Mouse (Mus musculus) neural tube, postnatal 0 days (tissue): ENCODE results near the gene Rpl29. TPM values are rescaled to one million over a fixed set of nuclear protein-coding genes. Genes with fewer than 3 reads are reported as not detected.

Experiments
- polyA plus RNA-seq: library from polyadenylated mRNA; unstranded; fragments of >200 nt; fragmentation: Nextera tagmentation; extraction: Ambion mirVana; gene quantifications from 2 replicates; pipeline ENCODE4 v1.2.1, GENCODE M21; 2015

Rpl29 gene
- 704 and 771 TPM in 2 replicates for polyA plus RNA-seq

GRCm38 (mm10) chr9:106429221-106430014 lies at the start of gene Rpl29:
Gene Rpl29, plus strand, starts transcription at chr9:106429454.

DNA sequence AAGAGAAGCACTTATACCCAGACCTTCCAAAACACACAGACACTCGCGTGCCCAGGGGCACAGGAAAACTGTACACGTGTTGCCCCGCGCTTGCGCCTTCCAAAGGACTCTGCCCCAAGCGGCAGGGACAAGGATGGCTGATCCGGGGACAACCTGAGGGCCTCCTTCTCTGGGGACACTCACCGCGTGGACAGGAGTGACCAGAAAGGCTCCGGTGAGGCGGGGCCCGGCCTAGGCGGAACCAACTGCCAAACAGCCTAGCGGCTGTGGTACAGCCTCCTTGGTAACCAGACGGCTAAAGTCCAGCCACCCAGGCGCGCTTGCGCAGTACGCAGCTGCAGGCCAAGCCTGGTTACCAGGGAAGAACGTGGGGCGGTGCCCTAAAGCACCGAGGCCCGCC lies 18.1 kb downstream of the Rpl29 start, which contains the start of the genes Abhd14b and Abhd14a:
Gene Abhd14b (plus strand): TSS at position 112 of the 400 bp plus-strand sequence.
Gene Abhd14a (minus strand): TSS at position 331 of the 400 bp plus-strand sequence.

DNA sequence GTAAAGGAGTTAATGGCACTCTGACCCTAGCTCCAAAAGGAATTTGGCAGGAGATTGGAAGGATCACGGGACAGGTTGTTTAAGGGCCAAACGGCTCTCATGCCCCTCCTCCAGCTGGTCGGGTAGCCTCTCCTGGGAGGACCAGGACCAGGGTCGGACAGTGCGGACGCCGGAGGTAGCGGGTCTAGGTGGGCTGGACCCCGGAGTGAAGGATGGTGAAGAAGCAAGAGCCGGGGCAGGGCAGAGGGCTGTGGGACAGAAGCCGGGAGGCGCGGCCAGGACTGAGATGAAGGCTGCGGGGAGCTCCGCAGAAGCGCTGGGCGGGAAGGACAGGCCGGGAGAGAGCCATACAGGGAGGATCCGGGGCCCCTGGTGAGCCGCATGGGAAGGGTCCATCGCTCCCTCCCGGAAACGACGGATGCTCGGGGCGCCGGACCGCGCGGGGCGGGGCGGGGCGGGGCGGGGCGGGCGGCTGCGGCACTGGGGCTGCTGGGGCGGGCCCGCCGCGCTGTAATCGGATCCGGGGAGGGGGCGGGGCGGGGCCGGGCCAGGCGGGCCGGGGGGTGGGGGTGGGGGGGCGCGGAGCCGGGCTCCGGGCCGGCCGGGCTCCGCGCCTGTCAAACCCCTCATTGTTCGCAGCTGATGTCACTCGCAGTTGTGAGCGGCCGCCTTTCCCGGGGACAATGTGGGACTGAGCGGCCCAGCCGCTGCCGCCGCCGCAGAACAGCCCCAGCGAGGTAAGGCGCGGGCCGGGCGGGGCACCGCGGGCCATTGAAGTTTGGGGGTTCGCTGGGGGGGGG lies 24.2 kb downstream of the Rpl29 start, which contains the start of gene Pcbp4:
Gene Pcbp4 (plus strand): TSS at position 21 of the 800 bp plus-strand sequence.

GRCm38 (mm10) chr9:106465571-106466200 lies 36.4 kb downstream of the Rpl29 start, which contains the start of gene Gpr62:
Gene Gpr62, minus strand, starts transcription at chr9:106465938.

DNA sequence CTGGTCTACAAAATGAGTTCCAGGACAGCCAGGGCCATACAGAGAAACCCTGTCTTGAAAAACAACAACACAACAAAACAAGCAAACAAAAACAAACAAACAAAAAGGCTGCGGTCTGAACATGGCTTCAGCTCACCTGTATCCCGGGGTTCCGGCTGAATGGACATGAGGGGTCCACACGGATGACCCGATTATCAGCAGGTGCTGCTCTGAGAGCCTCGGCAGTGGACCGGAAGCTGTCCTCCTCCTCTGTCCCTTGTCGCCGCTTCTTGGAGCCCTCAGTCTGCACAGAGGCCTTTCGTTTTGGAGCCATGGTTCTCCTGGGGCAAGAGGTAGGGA lies 46.4 kb downstream of the Rpl29 start, which contains the start of gene Rrp9:
Gene Rrp9 (plus strand): TSS at position 301 of the 339 bp plus-strand sequence.

DNA sequence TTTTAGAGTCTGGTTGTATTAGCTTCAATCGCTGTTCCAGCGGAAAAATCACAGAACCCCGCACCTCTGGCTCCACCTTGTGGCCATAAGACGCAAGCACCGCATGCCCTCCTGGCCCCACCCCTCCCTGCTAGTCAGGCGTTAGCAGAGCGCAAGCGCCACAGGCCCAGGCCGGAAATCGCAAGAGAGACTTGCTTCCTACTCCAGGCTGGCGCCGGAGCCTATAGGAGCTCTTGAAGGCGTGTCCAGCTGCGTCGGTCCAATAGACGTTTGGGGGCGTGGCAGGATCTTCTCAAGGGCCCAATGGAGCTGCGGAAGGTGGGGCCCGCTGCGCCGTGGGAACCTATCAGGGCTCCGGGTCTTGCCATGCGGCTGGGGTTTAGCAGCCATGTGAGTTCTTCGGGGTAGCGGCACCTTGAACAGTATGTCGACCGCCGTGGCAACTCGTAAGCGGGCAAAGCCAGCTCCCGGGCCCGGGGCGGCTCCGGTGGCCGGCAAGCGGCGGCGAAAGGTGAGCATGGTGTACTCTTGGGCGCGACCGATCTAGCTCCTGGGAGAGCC lies 47.8 kb downstream of the Rpl29 start, which contains the start of gene Parp3:
Gene Parp3 (minus strand): TSS at position 26 of the 561 bp plus-strand sequence.

Other genes with a start within 250 kb of the Rpl29 start
- 17.8 and 21.1 TPM in 2 replicates for gene Ppm1m, start 229.7 kb upstream of the Rpl29 start, polyA plus RNA-seq
- gene Twf2, start 226.3 kb upstream of the Rpl29 start, polyA plus RNA-seq, result 47.6 and 49.8 TPM in 2 replicates
- 0.06 and 0.15 TPM in 2 replicates for gene Tlr9, start 206.9 kb upstream of the Rpl29 start, polyA plus RNA-seq
- 100 and 102 TPM in 2 replicates for gene Alas1, start 180.8 kb upstream of the Rpl29 start, polyA plus RNA-seq
- gene Poc1a, start 148.4 kb upstream of the Rpl29 start, polyA plus RNA-seq, result 7.9 and 8.6 TPM in 2 replicates
- gene Dusp7, start 60.8 kb upstream of the Rpl29 start, polyA plus RNA-seq, result 17.9 and 18.0 TPM in 2 replicates
- 19.4 and 21.4 TPM in 2 replicates for gene Acy1, start 8.9 kb downstream of the Rpl29 start, polyA plus RNA-seq
- gene Abhd14b, start 18.0 kb downstream of the Rpl29 start, polyA plus RNA-seq, result 14.5 and 17.0 TPM in 2 replicates
- gene Abhd14a, start 18.2 kb downstream of the Rpl29 start, polyA plus RNA-seq, result 77.4 and 83.7 TPM in 2 replicates
- gene Pcbp4, start 23.8 kb downstream of the Rpl29 start, polyA plus RNA-seq, result 184 and 212 TPM in 2 replicates
- 2.8 and 3.8 TPM in 2 replicates for gene Gpr62, start 36.5 kb downstream of the Rpl29 start, polyA plus RNA-seq
- gene Rrp9, start 46.5 kb downstream of the Rpl29 start, polyA plus RNA-seq, result 36.1 and 41.9 TPM in 2 replicates
- gene Parp3, start 47.5 kb downstream of the Rpl29 start, polyA plus RNA-seq, result 2.6 and 3.6 TPM in 2 replicates
- gene Iqcf1, start 70.5 kb downstream of the Rpl29 start, polyA plus RNA-seq, result not detected in 2 replicates
- gene Iqcf5, start 85.1 kb downstream of the Rpl29 start, polyA plus RNA-seq, result not detected in 2 replicates
- gene Iqcf3, start 132.2 kb downstream of the Rpl29 start, polyA plus RNA-seq, result not detected in 2 replicates
- not detected in 2 replicates for gene Iqcf4, start 141.5 kb downstream of the Rpl29 start, polyA plus RNA-seq
- gene Iqcf6, start 197.1 kb downstream of the Rpl29 start, polyA plus RNA-seq, result not detected in 2 replicates
- 8.0 and 8.3 TPM in 2 replicates for gene Grm2, start 226.6 kb downstream of the Rpl29 start, polyA plus RNA-seq